Mouse (Mus musculus): ENCODE measurements around the gene Sipa1l2. TPM values are rescaled to one million over a fixed set of nuclear protein-coding genes. Genes with fewer than 3 reads are reported as not detected.

The Sipa1l2 gene
- polyA plus RNA-seq, 1 experiment: 19.6 TPM

- Histone ChIP-seq H3K4me1 (ENCODE audit: control insufficient read depth, insufficient read depth, low read length) (peaks cover 5% of the 10 kb centered on the region), H3K27me3 (ENCODE audit: control insufficient read depth, insufficient read depth, low read length) (no peaks in the 10 kb centered on the region), H3K36me3 (ENCODE audit: control insufficient read depth, insufficient read depth, low read length) (no peaks in the 10 kb centered on the region), H3K27ac (ENCODE audit: control insufficient read depth, insufficient read depth, low read depth, low read length) (no peak overlapping the region), H3K4me3 (ENCODE audit: control insufficient read depth, low read depth, low read length) (no peak overlapping the region)
- no peak for TF ChIP-seq POLR2A (IDR thresholded peaks at IDR 0.05; ENCODE audit: control insufficient read depth, low read depth, low read length)
- 0 out of 2 replicates have a peak, but pooled peaks have one; percentile 1 for TF ChIP-seq CTCF (IDR thresholded peaks at IDR 0.05; ENCODE audit: control insufficient read depth, insufficient read depth, insufficient replicate concordance, low read depth, low read length)
Measured at GRCm38 (mm10) chr8:125574280-125574679, 4.7 kb upstream of the Sipa1l2 start.

GRCm38 (mm10) chr8:125572246-125572645 is 2.6 kb upstream of the Sipa1l2 start:
- no peak for TF ChIP-seq CTCF (IDR thresholded peaks at IDR 0.05; ENCODE audit: control insufficient read depth, insufficient read depth, insufficient replicate concordance, low read depth, low read length)
- TF ChIP-seq POLR2A (IDR thresholded peaks at IDR 0.05; ENCODE audit: control insufficient read depth, low read depth, low read length): no peak
- no peak overlapping the region for H3K27ac ChIP-seq (ENCODE audit: control insufficient read depth, insufficient read depth, low read depth, low read length)
- H3K4me1 ChIP-seq (ENCODE audit: control insufficient read depth, insufficient read depth, low read length): peaks cover 8% of the 10 kb centered on the region
- H3K27me3 ChIP-seq (ENCODE audit: control insufficient read depth, insufficient read depth, low read length): no peaks in the 10 kb centered on the region
- H3K4me3 ChIP-seq (ENCODE audit: control insufficient read depth, low read depth, low read length): no peak overlapping the region
- no peaks in the 10 kb centered on the region for H3K36me3 ChIP-seq (ENCODE audit: control insufficient read depth, insufficient read depth, low read length)

GRCm38 (mm10) chr8:125570835-125571465 is 1.3 kb upstream of the Sipa1l2 start:
- no peak for TF ChIP-seq CTCF (IDR thresholded peaks at IDR 0.05; ENCODE audit: control insufficient read depth, insufficient read depth, insufficient replicate concordance, low read depth, low read length)
- H3K27me3 ChIP-seq (ENCODE audit: control insufficient read depth, insufficient read depth, low read length): no peaks in the 10 kb centered on the region
- H3K4me3 ChIP-seq (ENCODE audit: control insufficient read depth, low read depth, low read length): no peak overlapping the region
- peaks cover 8% of the 10 kb centered on the region for H3K4me1 ChIP-seq (ENCODE audit: control insufficient read depth, insufficient read depth, low read length)
- no peaks in the 10 kb centered on the region for H3K36me3 ChIP-seq (ENCODE audit: control insufficient read depth, insufficient read depth, low read length)
- H3K27ac ChIP-seq (ENCODE audit: control insufficient read depth, insufficient read depth, low read depth, low read length): no peak overlapping the region

- no peaks in the 10 kb centered on the region for H3K27me3 ChIP-seq (ENCODE audit: control insufficient read depth, insufficient read depth, low read length)
- H3K36me3 ChIP-seq (ENCODE audit: control insufficient read depth, insufficient read depth, low read length): no peaks in the 10 kb centered on the region
- no peak overlapping the region for H3K27ac ChIP-seq (ENCODE audit: control insufficient read depth, insufficient read depth, low read depth, low read length)
- peak overlapping the region; percentile 90 for H3K4me3 ChIP-seq (ENCODE audit: control insufficient read depth, low read depth, low read length)
- H3K4me1 ChIP-seq (ENCODE audit: control insufficient read depth, insufficient read depth, low read length): peaks cover 8% of the 10 kb centered on the region
- TF ChIP-seq POLR2A (IDR thresholded peaks at IDR 0.05; ENCODE audit: control insufficient read depth, low read depth, low read length) (no peak), CTCF (IDR thresholded peaks at IDR 0.05; ENCODE audit: control insufficient read depth, insufficient read depth, insufficient replicate concordance, low read depth, low read length) (no peak)
Measured at GRCm38 (mm10) chr8:125570389-125570788, 781 bp upstream of the Sipa1l2 start.

GRCm38 (mm10) chr8:125568851-125569532 is 616 bp downstream of the Sipa1l2 start:
- no peaks in the 10 kb centered on the region for H3K36me3 ChIP-seq (ENCODE audit: control insufficient read depth, insufficient read depth, low read length)
- peaks cover 8% of the 10 kb centered on the region for H3K4me1 ChIP-seq (ENCODE audit: control insufficient read depth, insufficient read depth, low read length)
- no peaks in the 10 kb centered on the region for H3K27me3 ChIP-seq (ENCODE audit: control insufficient read depth, insufficient read depth, low read length)
- H3K27ac ChIP-seq (ENCODE audit: control insufficient read depth, insufficient read depth, low read depth, low read length): peak overlapping the region; percentile 87
- H3K4me3 ChIP-seq (ENCODE audit: control insufficient read depth, low read depth, low read length): peak overlapping the region; percentile 94
- TF ChIP-seq CTCF (IDR thresholded peaks at IDR 0.05; ENCODE audit: control insufficient read depth, insufficient read depth, insufficient replicate concordance, low read depth, low read length) (no peak), POLR2A (IDR thresholded peaks at IDR 0.05; ENCODE audit: control insufficient read depth, low read depth, low read length) (no peak)

GRCm38 (mm10) chr8:125568421-125568850 is 1.2 kb downstream of the Sipa1l2 start:
- Histone ChIP-seq H3K27ac (ENCODE audit: control insufficient read depth, insufficient read depth, low read depth, low read length) (no peak overlapping the region), H3K4me1 (ENCODE audit: control insufficient read depth, insufficient read depth, low read length) (peaks cover 8% of the 10 kb centered on the region), H3K36me3 (ENCODE audit: control insufficient read depth, insufficient read depth, low read length) (no peaks in the 10 kb centered on the region), H3K27me3 (ENCODE audit: control insufficient read depth, insufficient read depth, low read length) (no peaks in the 10 kb centered on the region), H3K4me3 (ENCODE audit: control insufficient read depth, low read depth, low read length) (peak overlapping the region; percentile 80)
- TF ChIP-seq CTCF (IDR thresholded peaks at IDR 0.05; ENCODE audit: control insufficient read depth, insufficient read depth, insufficient replicate concordance, low read depth, low read length) (no peak), POLR2A (IDR thresholded peaks at IDR 0.05; ENCODE audit: control insufficient read depth, low read depth, low read length) (no peak)

- H3K4me3 ChIP-seq (ENCODE audit: control insufficient read depth, low read depth, low read length): no peak overlapping the region
- H3K36me3 ChIP-seq (ENCODE audit: control insufficient read depth, insufficient read depth, low read length): no peaks in the 10 kb centered on the region
- H3K27me3 ChIP-seq (ENCODE audit: control insufficient read depth, insufficient read depth, low read length): no peaks in the 10 kb centered on the region
- TF ChIP-seq POLR2A (IDR thresholded peaks at IDR 0.05; ENCODE audit: control insufficient read depth, low read depth, low read length) (no peak), CTCF (IDR thresholded peaks at IDR 0.05; ENCODE audit: control insufficient read depth, insufficient read depth, insufficient replicate concordance, low read depth, low read length) (no peak)
- no peak overlapping the region for H3K27ac ChIP-seq (ENCODE audit: control insufficient read depth, insufficient read depth, low read depth, low read length)
- peaks cover 8% of the 10 kb centered on the region for H3K4me1 ChIP-seq (ENCODE audit: control insufficient read depth, insufficient read depth, low read length)
Measured at GRCm38 (mm10) chr8:125567569-125567968, 2.0 kb downstream of the Sipa1l2 start.
